Mouse (Mus musculus): ENCODE measurements around the gene Galnt15. TPM values are rescaled to one million over a fixed set of nuclear protein-coding genes. Genes with fewer than 3 reads are reported as not detected.

Galnt15 gene
- polyA plus RNA-seq, 2 experiments from 2014 or later, result not detected

- ATAC-seq, result no peak
Observed at GRCm38 (mm10) chr14:32091704-32092103, 62.9 kb downstream of the Galnt15 start.

- no peak for ATAC-seq
Observed at GRCm38 (mm10) chr14:32093018-32093417, 64.2 kb downstream of the Galnt15 start.

GRCm38 (mm10) chr14:32093500-32094117 lies 64.8 kb downstream of the Galnt15 start:
- no peak for ATAC-seq

- ATAC-seq, result no peak
Observed at GRCm38 (mm10) chr14:32095646-32096045, 66.9 kb downstream of the Galnt15 start.

- ATAC-seq, result no peak
Observed at GRCm38 (mm10) chr14:32096740-32097139, 68.0 kb downstream of the Galnt15 start.

GRCm38 (mm10) chr14:32097691-32098090 lies 68.9 kb downstream of the Galnt15 start:
- no peak for ATAC-seq

- ATAC-seq, result no peak
Observed at GRCm38 (mm10) chr14:32098951-32099350, 70.2 kb downstream of the Galnt15 start.

- ATAC-seq, result no peak
Observed at GRCm38 (mm10) chr14:32103556-32103955, 74.8 kb downstream of the Galnt15 start.

GRCm38 (mm10) chr14:32105663-32106062 lies 76.9 kb downstream of the Galnt15 start:
- ATAC-seq, result no peak

- ATAC-seq, result no peak
Observed at GRCm38 (mm10) chr14:32106911-32107310, 78.1 kb downstream of the Galnt15 start.

Other genes starting within 250 kb of the Galnt15 start
- gene Ankrd28, start 198.3 kb upstream of the Galnt15 start, polyA plus RNA-seq (2017; shearing (Covaris generic)), result 1 to 10 TPM; 8.4 to 9.3 TPM
- 10 to 100 TPM; 14.8 to 25.3 TPM for gene Oxnad1, start 56.4 kb downstream of the Galnt15 start, polyA plus RNA-seq (2017; shearing (Covaris generic))
- gene Dph3, start 56.7 kb downstream of the Galnt15 start, polyA plus RNA-seq (2017; shearing (Covaris generic)), result 10 to 100 TPM; 55.6 to 63.5 TPM
- not detected for gene Msmb, start 113.0 kb downstream of the Galnt15 start, polyA plus RNA-seq (2017; shearing (Covaris generic))
- gene Ncoa4, start 130.9 kb downstream of the Galnt15 start, polyA plus RNA-seq (2017; shearing (Covaris generic)), result 10 to 100 TPM; 92.5 to 95.7 TPM
- gene Timm23, start 172.9 kb downstream of the Galnt15 start, polyA plus RNA-seq (2017; shearing (Covaris generic)), result 100 to 1,000 TPM; 117 to 118 TPM
- gene Parg, start 173.0 kb downstream of the Galnt15 start, polyA plus RNA-seq (2017; shearing (Covaris generic)), result 10 to 100 TPM; 18.5 to 21.5 TPM